Mouse (Mus musculus): ENCODE results near the gene Ear1.
"Not testable (repeated sequence)": the region's sequence is repeated elsewhere in the genome, so short reads cannot be mapped to it uniquely, and the experiment has no call there.

DNA sequence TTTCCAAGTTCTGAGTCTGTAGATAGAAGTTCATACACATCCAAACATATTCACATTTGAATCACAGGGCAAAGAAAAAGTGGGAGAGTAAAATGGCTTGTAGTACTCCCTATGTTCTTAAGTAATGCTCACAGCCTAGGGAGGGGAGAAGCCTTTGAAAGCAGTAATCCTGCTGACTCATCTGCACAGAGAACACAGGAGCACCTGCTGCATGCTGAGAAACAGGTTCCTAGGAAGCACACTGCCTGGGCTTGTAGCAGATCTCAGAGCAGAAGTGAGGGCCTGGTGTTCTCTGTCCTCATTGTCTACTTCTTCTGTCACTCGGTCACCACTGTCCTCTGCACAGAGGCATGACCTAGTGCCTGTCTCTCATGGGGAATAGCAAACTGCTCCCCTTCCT is 34.3 kb downstream of the Ear1 start:
- not testable (repeated sequence) for TF ChIP-seq CTCF, EP300 (IDR thresholded peaks at IDR 0.05; ENCODE audit: low read depth)

All from heart, postnatal 0 days (tissue).